Mouse (Mus musculus) regulatory T cell (primary cell): Measurements from ENCODE around the gene Ndufs8.

Source experiments
- in situ Hi-C: fragments of 300-600 bp; cut with MboI, MseI; formaldehyde crosslinking; loops from one replicate; pipeline ENCODE4 v1.15.1; 2025; ENCODE audit warnings: high pct_unique_total_duplicates

Ndufs8 gene

DNA sequence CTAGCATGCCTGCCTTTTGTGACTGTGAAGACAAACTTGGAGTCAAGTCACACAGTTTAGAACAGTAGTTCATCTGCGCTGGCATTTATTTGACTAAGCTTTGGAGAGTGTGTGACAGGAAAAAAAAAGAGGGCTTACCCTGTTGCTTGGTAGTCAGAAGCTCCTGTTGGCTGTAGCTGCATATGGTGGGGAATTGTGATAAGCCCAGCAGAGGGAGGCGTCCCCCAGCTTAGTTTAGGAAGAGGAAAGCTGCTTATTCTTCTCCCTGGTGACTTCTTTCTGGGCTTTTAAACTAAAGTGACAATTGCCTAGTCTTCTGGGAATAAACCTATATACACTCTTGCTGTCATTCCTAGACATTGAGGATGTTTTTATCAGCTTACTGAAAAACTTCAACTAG, 49.9 kb downstream of the Ndufs8 start:
- in situ Hi-C loops, result no loop called here
